Mouse (Mus musculus): ENCODE data around the gene Pigl. TPM values are rescaled to one million over a fixed set of nuclear protein-coding genes. Genes with fewer than 3 reads are reported as not detected.

The Pigl gene
- total RNA-seq, 2 experiments from 2014 or later, result 2.0 to 9.2 TPM

DNA sequence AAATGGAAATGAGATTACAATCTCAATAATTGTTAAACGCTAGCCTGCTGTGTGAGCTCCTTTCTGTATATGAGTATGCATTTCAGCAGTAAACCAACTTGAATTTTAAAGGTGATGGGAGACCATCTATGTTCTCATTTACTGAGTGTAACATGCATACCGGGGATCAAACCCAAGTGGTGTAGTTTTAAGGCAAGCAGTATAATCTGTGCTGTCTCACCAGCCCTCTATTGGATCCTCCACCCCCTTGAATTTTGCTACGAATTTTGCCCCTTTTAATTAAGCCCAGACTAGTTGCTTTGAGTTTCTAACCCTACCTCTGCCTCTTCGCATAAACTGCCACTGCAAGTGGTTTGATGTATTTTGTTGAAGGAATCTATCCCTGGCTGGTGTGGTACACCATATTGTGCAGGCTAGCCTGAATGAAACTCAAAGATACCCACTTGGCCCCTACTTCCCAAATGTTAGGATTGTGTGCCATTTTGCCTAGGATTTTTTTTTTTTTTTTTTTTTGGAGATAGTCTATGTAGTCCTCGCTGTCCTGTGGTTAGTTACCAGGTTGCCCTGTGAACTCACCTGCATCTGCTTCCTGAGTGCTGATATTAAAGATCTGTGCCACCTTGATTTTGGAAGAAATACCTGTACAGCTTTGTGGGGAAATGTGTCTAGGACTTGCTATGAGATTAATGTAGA is 96.0 kb downstream of the Pigl start:
- no peak for ATAC-seq (replicated peaks; ENCODE audit: poor library complexity)

DNA sequence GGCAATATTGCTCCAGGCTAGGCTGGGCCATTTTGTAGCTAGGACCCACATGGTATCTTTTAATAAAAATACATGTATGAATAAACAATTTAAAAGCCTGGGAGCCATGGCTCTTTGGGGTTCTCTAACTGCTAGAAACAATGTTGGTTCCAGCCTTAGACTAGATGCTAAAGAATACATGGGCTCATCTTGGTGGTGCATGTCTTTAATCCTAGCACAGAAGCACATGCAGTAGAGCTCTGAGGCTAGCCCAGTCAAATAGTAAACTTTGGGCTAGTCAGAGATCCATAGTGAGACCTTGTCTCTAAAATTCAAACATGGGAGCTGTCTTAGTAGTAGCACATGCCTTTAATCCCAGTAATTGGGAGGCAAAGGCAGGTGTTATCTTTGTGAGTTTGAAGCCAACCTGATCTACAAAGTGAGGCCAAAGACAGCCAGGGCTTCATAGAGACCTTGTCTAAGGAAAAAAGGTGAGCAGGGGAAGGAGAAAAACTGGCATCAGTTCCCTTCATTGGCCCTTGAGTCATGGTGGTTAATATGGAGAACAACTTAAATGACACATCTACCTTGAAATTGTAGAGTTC is 96.8 kb downstream of the Pigl start:
- ATAC-seq (replicated peaks; ENCODE audit: poor library complexity), result no peak

DNA sequence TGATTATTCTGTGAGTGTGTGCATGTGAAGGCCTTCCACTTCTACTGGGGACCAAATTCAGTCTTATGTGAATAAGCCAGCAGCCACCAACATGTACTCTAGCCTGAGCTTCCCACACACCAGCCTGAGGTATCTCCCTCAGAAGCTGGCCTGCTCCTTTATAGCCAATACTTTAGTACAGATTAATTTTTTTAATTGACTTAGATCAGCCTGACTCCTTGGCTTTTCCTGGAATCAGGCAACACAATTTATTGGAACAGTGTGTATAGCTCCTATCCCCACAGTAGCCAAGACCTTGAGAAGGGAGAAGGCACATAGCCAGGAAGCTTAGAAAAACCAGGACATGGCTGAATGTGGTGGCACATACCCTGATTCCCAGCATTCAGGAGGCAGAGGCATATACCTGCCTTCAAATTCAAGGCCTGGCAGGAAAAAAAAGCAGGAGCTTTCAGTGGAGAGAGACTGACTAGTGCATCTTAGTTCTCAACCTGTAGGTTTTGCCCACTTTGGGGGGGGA is 97.7 kb downstream of the Pigl start:
- no peak for ATAC-seq (replicated peaks; ENCODE audit: poor library complexity)

DNA sequence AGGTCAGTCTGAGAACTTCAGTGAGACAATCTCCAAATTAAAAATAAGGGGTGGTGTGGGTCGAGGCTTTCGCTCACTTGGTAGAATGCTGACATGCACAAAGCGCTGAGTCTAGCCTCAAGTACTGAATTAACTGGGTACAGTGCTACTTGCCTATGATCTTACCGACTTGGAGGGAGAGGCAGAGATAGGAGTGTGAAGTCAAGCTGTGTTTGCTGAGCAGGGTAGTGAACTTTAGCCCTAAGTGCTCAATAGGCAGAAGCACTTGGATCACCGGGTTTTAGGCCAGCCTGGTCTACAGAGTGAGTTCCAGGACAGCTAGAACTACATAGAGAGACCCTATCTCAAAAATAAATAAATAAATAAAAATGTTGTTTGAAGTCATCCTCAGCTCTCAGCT is 98.9 kb downstream of the Pigl start:
- ATAC-seq (replicated peaks; ENCODE audit: poor library complexity), result no peak

DNA sequence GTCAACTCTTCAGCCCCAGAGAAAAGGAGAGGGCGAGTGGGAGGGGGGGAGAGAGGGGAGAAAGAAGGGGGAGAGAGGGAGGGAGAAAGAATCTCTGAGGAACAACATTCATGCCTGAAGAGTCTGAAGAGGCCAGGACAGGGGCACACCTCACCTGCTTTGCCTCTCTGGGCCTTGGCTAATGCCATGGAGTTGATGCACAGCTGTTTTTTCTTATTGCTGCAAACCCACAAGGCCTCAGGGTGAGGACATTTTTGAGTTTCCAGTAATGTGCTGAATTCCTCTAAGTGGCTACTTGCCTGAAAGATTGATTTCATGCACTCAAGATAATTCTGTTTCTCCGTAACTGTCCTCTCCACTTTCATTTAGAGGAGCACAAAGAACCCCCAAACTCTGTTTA is 99.9 kb downstream of the Pigl start:
- ATAC-seq (replicated peaks; ENCODE audit: poor library complexity), result no peak

DNA sequence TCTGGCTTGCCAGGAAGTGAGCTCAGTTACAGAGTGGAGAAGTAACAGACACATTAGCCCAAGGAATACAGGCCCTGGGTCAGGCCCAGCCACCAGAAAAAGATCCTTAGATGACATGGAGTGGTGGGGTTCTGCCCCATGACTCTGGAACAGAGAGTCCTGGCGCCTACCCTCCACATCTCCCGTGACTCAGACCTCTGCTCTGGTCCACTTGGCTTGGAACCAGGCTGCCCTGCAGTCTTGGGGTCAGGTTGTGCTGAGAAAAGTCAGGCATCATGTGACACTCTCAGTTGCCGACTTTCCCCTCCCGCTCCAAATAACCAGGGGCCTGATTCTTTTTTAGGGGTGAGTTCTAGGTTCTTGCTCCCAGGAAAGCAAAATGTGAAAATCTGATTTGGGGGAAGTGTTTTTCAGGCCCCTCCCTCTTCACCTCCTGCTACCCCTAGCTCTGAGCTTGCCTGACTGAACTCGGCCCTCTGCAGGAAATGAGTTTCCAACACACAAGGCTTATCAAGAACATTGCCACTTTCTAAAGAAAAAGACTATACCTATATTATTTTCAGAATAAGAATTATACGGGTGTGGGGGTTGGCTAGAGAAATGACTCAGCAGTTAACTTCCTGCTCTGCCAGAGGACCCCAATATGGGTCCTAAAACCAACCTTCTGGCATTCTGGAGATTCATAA is 100.8 kb downstream of the Pigl start:
- ATAC-seq (replicated peaks; ENCODE audit: poor library complexity), result no peak

DNA sequence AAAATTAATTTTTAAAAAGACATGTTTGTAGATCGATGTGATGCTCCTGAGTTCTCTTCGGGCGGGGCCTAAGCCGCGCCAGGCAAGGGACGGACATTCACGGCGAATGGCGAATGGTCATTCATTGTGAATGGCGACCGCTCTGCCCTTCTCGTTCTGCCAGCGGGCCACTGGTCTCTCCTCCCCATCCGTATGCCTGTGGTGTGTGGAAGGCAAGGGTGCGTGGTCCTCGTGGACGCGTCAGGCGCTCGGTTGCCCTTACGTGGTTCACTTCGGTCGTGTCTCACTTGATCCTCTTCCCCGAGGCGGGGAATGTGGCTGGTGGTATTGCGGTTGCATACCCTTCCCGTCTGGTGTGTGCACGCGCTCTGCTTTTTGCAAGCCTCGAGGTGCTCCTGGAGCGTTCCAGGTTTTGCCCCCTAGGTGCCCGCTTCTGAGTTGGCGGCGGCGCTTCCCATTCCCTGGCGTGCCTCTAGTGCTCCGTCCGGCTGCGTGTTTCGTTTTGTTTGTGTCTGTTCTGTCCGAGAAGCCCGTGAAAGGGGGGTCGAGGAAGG is 102.3 kb downstream of the Pigl start:
- peak; percentile 49 for ATAC-seq (replicated peaks; ENCODE audit: poor library complexity)

DNA sequence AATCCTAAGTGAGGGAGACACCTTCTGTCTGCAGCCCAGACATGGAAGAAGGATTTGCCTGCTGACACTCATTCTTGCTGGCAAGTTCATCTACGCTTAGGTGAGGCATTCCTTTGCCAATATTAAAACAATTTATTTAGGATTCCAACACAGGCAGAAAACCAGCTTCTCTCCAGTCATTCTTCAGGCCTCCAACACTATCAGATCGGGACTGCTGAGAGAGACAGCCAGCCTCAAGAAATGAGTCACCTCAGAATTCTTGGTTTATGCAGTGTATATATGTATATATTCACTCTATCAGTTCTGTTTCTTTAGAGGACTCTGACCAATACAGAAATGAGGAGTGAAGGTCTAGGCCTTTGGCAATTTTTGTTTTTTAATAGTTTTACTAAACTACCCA is 105.3 kb downstream of the Pigl start:
- no peak for ATAC-seq (replicated peaks; ENCODE audit: poor library complexity)

Other genes starting within 250 kb of the Pigl start
- 0.42 and 1.1 TPM in 2 replicates for gene Adora2b, start 209.5 kb upstream of the Pigl start, total RNA-seq (2015)
- gene Adora2b, start 209.5 kb upstream of the Pigl start, total RNA-seq (2017), result 0.27 and 0.50 TPM in 2 replicates
- 7.4 and 8.9 TPM in 2 replicates for gene Zswim7, start 177.1 kb upstream of the Pigl start, total RNA-seq (2015)
- 5.1 and 9.3 TPM in 2 replicates for gene Zswim7, start 177.1 kb upstream of the Pigl start, total RNA-seq (2017)
- gene Ttc19, start 177.0 kb upstream of the Pigl start, total RNA-seq (2015), result 7.1 and 8.5 TPM in 2 replicates
- gene Ttc19, start 177.0 kb upstream of the Pigl start, total RNA-seq (2017), result 12.2 and 14.0 TPM in 2 replicates
- 354 and 377 TPM in 2 replicates for gene Ncor1, start 81 bp downstream of the Pigl start, total RNA-seq (2015)
- 211 and 287 TPM in 2 replicates for gene Ncor1, start 81 bp downstream of the Pigl start, total RNA-seq (2017)
- 44.5 and 46.9 TPM in 2 replicates for gene Cenpv, start 80.8 kb downstream of the Pigl start, total RNA-seq (2015)
- gene Cenpv, start 80.8 kb downstream of the Pigl start, total RNA-seq (2017), result 13.6 and 25.4 TPM in 2 replicates
- 1,569 and 1,579 TPM in 2 replicates for gene Ubb, start 92.7 kb downstream of the Pigl start, total RNA-seq (2015)
- gene Ubb, start 92.7 kb downstream of the Pigl start, total RNA-seq (2017), result 1,004 and 1,153 TPM in 2 replicates
- gene Trpv2, start 116.0 kb downstream of the Pigl start, total RNA-seq (2015), result 9.0 and 13.9 TPM in 2 replicates
- gene Trpv2, start 116.0 kb downstream of the Pigl start, total RNA-seq (2017), result 10.5 and 12.9 TPM in 2 replicates
- gene Lrrc75a, start 190.1 kb downstream of the Pigl start, total RNA-seq (2015), result 3.6 and 4.9 TPM in 2 replicates
- gene Lrrc75a, start 190.1 kb downstream of the Pigl start, total RNA-seq (2017), result 2.2 and 4.5 TPM in 2 replicates
- gene Mmgt2, start 190.2 kb downstream of the Pigl start, total RNA-seq (2015), result 16.7 and 22.6 TPM in 2 replicates
- 13.0 and 18.5 TPM in 2 replicates for gene Mmgt2, start 190.2 kb downstream of the Pigl start, total RNA-seq (2017)